Mouse (Mus musculus) lung, embryonic 16.5 days (tissue): ENCODE measurements around the gene Dck. TPM values are rescaled to one million over a fixed set of nuclear protein-coding genes. Genes with fewer than 3 reads are reported as not detected.
A peak's percentile ranks its signal among the peaks of the same experiment; 100 is the strongest.

Source experiments
- ATAC-seq: fragments of 200-750 bp; cut with Nextera tagmentation; 2 replicates; pipeline ENCODE4 v1.8.0; 2017; ENCODE audit warnings: low read depth, mild to moderate bottlenecking, moderate library complexity
- H3K27ac ChIP-seq: fragments of 300-500 bp; sonication (generic); 2 replicates; pipeline ENCODE4 v1.5.1; 2014; ENCODE audit warnings: mild to moderate bottlenecking, control low read depth, low read length
- H3K27me3 ChIP-seq: fragments of 300-500 bp; sonication (generic); 2 replicates; pipeline ENCODE4 v1.6.1; 2014; ENCODE audit warnings: low read depth, low read length, mixed read lengths; ENCODE audit not compliant: control insufficient read depth, insufficient read depth
- H3K36me3 ChIP-seq: fragments of 300-500 bp; sonication (generic); 2 replicates; pipeline ENCODE4 v1.6.1; 2014; ENCODE audit warnings: low read length; ENCODE audit not compliant: control insufficient read depth, insufficient read depth
- H3K4me1 ChIP-seq: fragments of 300-500 bp; sonication (generic); replicated peaks from 2 replicates; pipeline ENCODE4 v1.6.1; 2014; ENCODE audit warnings: low read length, mixed read lengths; ENCODE audit not compliant: control insufficient read depth, insufficient read depth
- H3K4me2 ChIP-seq: fragments of 300-500 bp; sonication (generic); 2 replicates; pipeline ENCODE4 v1.6.1; 2014; ENCODE audit warnings: low read depth, low read length, control low read depth
- H3K4me3 ChIP-seq: fragments of 300-500 bp; sonication (generic); 2 replicates; pipeline ENCODE4 v1.5.1; 2014; ENCODE audit warnings: mild to moderate bottlenecking, low read length, control low read depth
- H3K9ac ChIP-seq: fragments of 300-500 bp; sonication (generic); 2 replicates; pipeline ENCODE4 v1.6.1; 2014; ENCODE audit warnings: low read length, control low read depth
- H3K9me3 ChIP-seq: fragments of 300-500 bp; sonication (generic); 2 replicates; pipeline ENCODE4 v1.6.1; 2016; ENCODE audit warnings: low read length; ENCODE audit not compliant: control insufficient read depth
- WGBS: fragments of 180-500 bp; shearing (Covaris S2); extraction: QIAGEN DNeasy Blood & Tissue Kit; methylation state at CpG from one replicate; pipeline ENCODE4 v1.1.7; 2014; 5-methylcytosine and 5-hydroxymethylcytosine counted together
- polyA plus RNA-seq: library from polyadenylated mRNA; unstranded; fragments of >200 nt; fragmentation: Nextera tagmentation; extraction: Ambion mirVana; gene quantifications from 2 replicates; pipeline ENCODE4 v1.2.1, GENCODE M21; 2015

The Dck gene
- polyA plus RNA-seq, 1 experiment from 2014 or later: 47.4 TPM

DNA sequence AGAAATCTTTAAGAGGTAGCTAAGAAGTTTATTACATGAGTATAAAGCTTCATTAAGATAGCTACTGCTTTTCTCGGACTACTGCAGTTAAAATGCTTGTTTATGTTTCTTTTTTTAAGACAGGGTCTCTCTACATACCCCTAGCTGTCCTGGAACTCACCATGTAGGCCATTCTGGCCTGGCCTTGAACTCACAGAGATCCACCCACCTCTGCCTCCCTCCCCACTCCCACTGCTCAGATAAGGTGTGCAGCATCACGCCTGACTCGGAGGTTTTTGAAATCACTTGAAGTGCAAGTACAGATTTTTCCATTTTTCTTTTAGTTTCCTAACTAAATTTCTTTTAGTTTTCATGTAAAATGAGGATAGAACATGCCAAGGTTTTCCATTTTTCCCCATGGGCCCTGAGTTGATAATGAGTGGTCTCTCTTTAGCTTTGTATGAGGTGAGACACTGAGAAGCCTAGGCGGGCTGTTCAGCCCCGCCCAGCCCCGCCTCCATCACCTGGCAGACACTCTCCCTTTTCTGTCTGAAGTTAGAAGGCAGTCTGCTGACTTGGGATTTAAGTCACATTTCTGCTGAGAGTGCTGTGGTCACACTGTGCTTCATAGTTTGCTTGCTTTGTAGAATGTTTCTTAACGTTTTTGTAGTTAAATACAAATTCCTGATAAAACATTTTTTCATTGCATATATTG, 17.4 kb downstream of the Dck start:
- H3K27ac ChIP-seq: no peak overlapping the region
- no peaks in the 10 kb centered on the region for H3K4me1 ChIP-seq
- no peak overlapping the region for H3K4me3 ChIP-seq
- no peaks in the 10 kb centered on the region for H3K9me3 ChIP-seq
- H3K27me3 ChIP-seq: no peaks in the 10 kb centered on the region
- 68% methylated on average over 7 of the region's 7 CpGs for WGBS
- H3K4me2 ChIP-seq: no peak overlapping the region
- peaks cover 12% of the 10 kb centered on the region for H3K36me3 ChIP-seq
- H3K9ac ChIP-seq: no peak overlapping the region
- ATAC-seq: no peak

- no peak overlapping the region for H3K27ac ChIP-seq
- H3K36me3 ChIP-seq: peaks cover 10% of the 10 kb centered on the region
- H3K4me3 ChIP-seq: no peak overlapping the region
- no peaks in the 10 kb centered on the region for H3K27me3 ChIP-seq
- no peaks in the 10 kb centered on the region for H3K4me1 ChIP-seq
- H3K9me3 ChIP-seq: no peaks in the 10 kb centered on the region
- no peak for ATAC-seq
- H3K9ac ChIP-seq: no peak overlapping the region
- no peak overlapping the region for H3K4me2 ChIP-seq
- WGBS: 93% methylated on average over 1 of the region's 1 CpGs
These were observed 20.3 kb downstream of the Dck start for GRCm38 (mm10) chr5:88785059-88785458.

- Histone ChIP-seq H3K4me3 (no peak overlapping the region), H3K9ac (no peak overlapping the region), H3K27ac (no peak overlapping the region), H3K36me3 (no peaks in the 10 kb centered on the region), H3K27me3 (no peaks in the 10 kb centered on the region), H3K4me2 (no peak overlapping the region), H3K4me1 (no peaks in the 10 kb centered on the region), H3K9me3 (no peaks in the 10 kb centered on the region)
- no peak for ATAC-seq
- WGBS: 20% methylated on average over 9 of the region's 9 CpGs
These were observed 25.9 kb downstream of the Dck start for GRCm38 (mm10) chr5:88790675-88791074.

GRCm38 (mm10) chr5:88791256-88792245, 26.8 kb downstream of the Dck start:
- no peaks in the 10 kb centered on the region for H3K36me3 ChIP-seq
- H3K9me3 ChIP-seq: no peaks in the 10 kb centered on the region
- no peak overlapping the region for H3K4me2 ChIP-seq
- ATAC-seq: peak; percentile 41; the same call in 1 of the 2 replicates
- no peak overlapping the region for H3K27ac ChIP-seq
- no peak overlapping the region for H3K4me3 ChIP-seq
- H3K27me3 ChIP-seq: no peaks in the 10 kb centered on the region
- H3K4me1 ChIP-seq: peaks cover under 1% of the 10 kb centered on the region; the same call in 1 of the 2 replicates
- 31% methylated on average over 10 of the region's 10 CpGs for WGBS
- H3K9ac ChIP-seq: no peak overlapping the region

DNA sequence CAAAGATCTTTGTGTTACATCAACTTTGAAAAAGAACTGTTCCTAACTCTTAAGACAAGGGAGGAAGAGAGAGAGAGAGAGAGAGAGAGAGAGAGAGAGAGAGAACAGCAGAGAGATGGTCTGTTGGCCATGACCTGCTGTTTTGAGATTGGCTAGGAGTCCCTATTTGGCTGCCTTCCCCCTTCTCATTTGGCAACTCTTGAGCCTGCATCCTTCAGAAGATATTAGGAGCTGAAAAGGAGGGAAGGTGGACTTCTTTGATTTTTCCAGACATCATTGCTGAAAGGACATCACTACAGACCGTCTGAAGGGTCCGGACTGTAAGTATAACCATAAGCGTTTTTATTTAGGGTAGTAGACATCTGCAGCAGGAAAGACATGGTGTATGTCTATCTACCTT, 28.9 kb downstream of the Dck start:
- Histone ChIP-seq H3K27ac (no peak overlapping the region), H3K36me3 (no peaks in the 10 kb centered on the region), H3K4me1 (peaks cover 4% of the 10 kb centered on the region; the same call in 1 of the 2 replicates), H3K27me3 (no peaks in the 10 kb centered on the region), H3K4me3 (no peak overlapping the region), H3K9me3 (no peaks in the 10 kb centered on the region), H3K4me2 (no peak overlapping the region), H3K9ac (no peak overlapping the region)
- ATAC-seq: no peak
- WGBS: 84% methylated on average over 3 of the region's 3 CpGs

GRCm38 (mm10) chr5:88795910-88796584, 31.3 kb downstream of the Dck start:
- WGBS: 29% methylated on average over 9 of the region's 9 CpGs
- no peak overlapping the region for H3K4me2 ChIP-seq
- no peak for ATAC-seq

DNA sequence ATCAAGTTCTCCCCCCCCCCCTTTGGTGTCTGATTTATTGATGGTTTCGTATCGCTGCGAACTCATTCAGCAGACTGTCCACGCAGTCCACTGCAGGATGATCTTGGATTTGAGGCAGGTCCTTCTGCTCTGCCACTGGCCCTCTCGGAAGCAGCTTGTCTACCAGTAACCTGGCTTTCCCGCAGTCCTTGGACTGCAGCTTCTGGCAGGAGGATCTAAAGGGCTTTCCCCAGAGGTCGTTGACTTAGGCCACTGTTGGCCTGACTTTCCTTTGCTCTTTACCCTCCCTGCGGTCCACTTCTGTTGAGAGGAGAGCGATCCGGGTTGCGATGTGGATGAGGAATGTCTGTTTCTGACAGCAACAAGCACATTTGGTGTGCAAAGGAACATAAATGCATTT, 31.8 kb downstream of the Dck start:
- H3K4me1 ChIP-seq: peaks cover 4% of the 10 kb centered on the region; the same call in 1 of the 2 replicates
- H3K36me3 ChIP-seq: no peaks in the 10 kb centered on the region
- no peak overlapping the region for H3K4me3 ChIP-seq
- H3K4me2 ChIP-seq: no peak overlapping the region
- 29% methylated on average over 11 of the region's 11 CpGs for WGBS
- no peak overlapping the region for H3K9ac ChIP-seq
- H3K27ac ChIP-seq: no peak overlapping the region
- H3K9me3 ChIP-seq: no peaks in the 10 kb centered on the region
- no peaks in the 10 kb centered on the region for H3K27me3 ChIP-seq
- ATAC-seq: no peak

More at GRCm38 (mm10) chr5:88795910-88796584, 31.3 kb downstream of the Dck start:
- Histone ChIP-seq H3K4me1 (peaks cover 4% of the 10 kb centered on the region; the same call in 1 of the 2 replicates), H3K4me3 (no peak overlapping the region), H3K27me3 (no peaks in the 10 kb centered on the region), H3K27ac (no peak overlapping the region), H3K36me3 (no peaks in the 10 kb centered on the region), H3K9me3 (no peaks in the 10 kb centered on the region), H3K9ac (no peak overlapping the region)

GRCm38 (mm10) chr5:88797121-88797520, 32.3 kb downstream of the Dck start:
- no peak overlapping the region for H3K9ac ChIP-seq
- no peak overlapping the region for H3K4me2 ChIP-seq
- H3K27me3 ChIP-seq: no peaks in the 10 kb centered on the region
- H3K36me3 ChIP-seq: no peaks in the 10 kb centered on the region
- H3K4me3 ChIP-seq: no peak overlapping the region
- no peak overlapping the region for H3K27ac ChIP-seq
- no peaks in the 10 kb centered on the region for H3K9me3 ChIP-seq
- 44% methylated on average over 6 of the region's 6 CpGs for WGBS
- peaks cover 4% of the 10 kb centered on the region; the same call in 1 of the 2 replicates for H3K4me1 ChIP-seq
- ATAC-seq: no peak

DNA sequence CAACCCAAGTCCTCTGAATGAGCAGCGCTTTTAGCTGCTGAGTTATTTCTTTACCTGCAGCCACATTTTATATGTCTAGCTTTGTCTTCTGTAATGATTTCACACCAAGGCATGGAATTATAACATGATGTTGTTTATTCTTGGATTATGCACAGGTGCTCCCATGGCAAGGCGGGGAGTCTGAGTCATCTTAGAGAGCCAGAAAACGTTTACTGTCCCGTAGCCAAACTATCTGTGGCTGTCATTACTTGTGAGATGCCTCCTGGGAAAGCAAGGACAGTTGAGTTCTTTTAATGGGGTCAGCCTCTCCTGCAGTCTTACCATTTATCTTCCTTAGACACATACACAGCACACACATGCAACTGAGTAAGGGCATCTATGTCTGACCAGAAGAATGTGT, 40.8 kb downstream of the Dck start:
- Histone ChIP-seq H3K9ac (no peak overlapping the region), H3K9me3 (no peaks in the 10 kb centered on the region), H3K27me3 (no peaks in the 10 kb centered on the region), H3K4me3 (no peak overlapping the region), H3K36me3 (no peaks in the 10 kb centered on the region), H3K4me2 (no peak overlapping the region), H3K4me1 (no peaks in the 10 kb centered on the region), H3K27ac (no peak overlapping the region)
- WGBS: 87% methylated on average over 4 of the region's 4 CpGs
- ATAC-seq: no peak
